Mouse (Mus musculus) left cerebral cortex, postnatal 4 days (tissue): Measurements from ENCODE around the gene Bpifb1. TPM values are rescaled to one million over a fixed set of nuclear protein-coding genes. Genes with fewer than 3 reads are reported as not detected.
"Not testable (repeated sequence)": the region's sequence is repeated elsewhere in the genome, so short reads cannot be mapped to it uniquely, and the experiment has no call there.

Source experiments
- DNase-seq: peaks from one replicate; pipeline ENCODE4 v3.0.0-alpha.2; 2022
- intact Hi-C: fragments of 180-260 bp; cut with DNase I; formaldehyde crosslinking; loops from one replicate; pipeline ENCODE4 v1.15.1; 2025
- total RNA-seq, 2 experiments: library from RNA; stranded (reverse); gene quantifications; 2 replicates each; pipeline ENCODE4 v1.2.3; 2021

Bpifb1 gene
- total RNA-seq, 2 experiments from 2014 or later, result 0.14 to 0.30 TPM

DNA sequence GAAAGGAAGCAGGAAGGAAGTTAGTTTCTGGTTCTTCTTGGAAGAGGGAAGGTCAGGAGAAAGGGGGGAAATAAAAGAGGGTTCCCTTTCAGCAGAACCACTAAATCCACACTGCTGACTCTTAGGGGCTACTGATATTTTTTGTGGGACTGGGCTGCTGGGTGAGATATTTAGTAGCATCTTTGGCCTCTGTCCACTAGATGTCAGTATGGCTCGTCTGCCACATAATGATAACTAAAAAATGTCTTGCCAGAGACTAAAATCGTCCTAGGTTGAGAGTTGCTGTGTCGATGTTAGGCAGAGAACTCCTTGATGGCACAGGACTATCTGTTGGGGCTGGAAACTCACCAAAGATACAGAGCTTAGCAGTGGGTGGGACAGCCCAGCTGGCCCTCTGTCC is 18.5 kb downstream of the Bpifb1 start:
- intact Hi-C loops, result loop anchor here (5.0 kb wide), 1 partner anchor 163 kb away; the partner anchor contains the start of gene Cdk5rap1
- no peak for DNase-seq

DNA sequence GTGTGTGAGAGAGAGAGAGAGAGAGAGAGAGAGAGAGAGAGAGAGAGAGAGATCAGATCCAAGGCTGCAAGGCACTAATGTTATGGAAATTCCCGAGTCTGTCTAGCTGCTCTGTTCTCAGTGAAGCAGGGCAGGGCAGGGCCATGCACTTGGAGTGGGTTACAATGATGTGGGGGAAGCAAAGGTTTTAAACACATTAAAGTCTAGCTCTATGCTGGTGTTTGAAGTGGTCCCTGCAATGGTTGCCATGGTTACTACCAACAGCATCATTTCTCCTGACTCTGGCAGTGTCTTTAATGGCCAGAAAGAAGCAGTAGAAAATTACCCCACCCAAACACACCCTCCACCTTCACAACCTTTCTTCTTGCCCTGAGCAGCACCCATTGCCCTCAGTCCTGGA is 20.5 kb downstream of the Bpifb1 start:
- intact Hi-C loops, result no loop called here
- DNase-seq, result no peak

DNA sequence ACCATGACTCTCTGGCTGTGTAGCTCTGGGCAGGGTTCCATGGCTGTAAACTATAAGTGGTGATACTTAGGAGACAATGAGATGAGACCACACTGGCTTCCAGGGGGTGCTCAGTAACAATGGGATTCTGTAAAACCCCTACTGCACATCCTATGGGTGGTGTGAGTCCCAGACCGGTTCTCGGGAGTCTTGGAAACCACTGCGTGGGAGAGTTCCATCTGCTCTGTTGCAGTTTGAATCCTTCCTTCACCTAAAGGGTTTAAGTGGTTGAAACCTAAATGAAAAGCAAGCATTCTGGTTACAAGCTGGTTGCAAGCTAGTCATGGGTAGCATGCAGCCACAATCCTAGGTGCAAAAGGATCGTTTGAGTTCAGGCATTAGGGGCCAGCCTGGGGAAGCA is 21.3 kb downstream of the Bpifb1 start:
- intact Hi-C loops, result no loop called here
- no peak for DNase-seq

DNA sequence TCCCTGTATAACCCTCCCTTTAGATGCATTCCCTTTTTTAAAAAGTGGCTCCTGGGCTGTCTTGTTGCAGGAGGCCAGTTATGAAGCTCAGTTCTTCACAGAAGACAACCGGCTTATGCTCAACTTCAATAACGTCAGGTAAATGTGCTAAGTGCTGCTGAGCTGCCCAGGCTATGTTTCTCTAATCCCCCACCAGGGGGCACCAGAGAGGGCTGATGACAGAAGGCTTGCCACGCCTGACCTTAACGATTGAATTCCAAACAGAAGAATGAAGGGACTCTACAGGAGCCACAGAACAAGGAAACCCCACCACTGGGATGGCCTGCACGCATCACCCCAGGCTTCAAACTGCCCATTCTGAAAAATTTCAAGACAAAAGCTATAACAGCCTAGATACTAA is 24.6 kb downstream of the Bpifb1 start:
- intact Hi-C loops, result no loop called here

DNA sequence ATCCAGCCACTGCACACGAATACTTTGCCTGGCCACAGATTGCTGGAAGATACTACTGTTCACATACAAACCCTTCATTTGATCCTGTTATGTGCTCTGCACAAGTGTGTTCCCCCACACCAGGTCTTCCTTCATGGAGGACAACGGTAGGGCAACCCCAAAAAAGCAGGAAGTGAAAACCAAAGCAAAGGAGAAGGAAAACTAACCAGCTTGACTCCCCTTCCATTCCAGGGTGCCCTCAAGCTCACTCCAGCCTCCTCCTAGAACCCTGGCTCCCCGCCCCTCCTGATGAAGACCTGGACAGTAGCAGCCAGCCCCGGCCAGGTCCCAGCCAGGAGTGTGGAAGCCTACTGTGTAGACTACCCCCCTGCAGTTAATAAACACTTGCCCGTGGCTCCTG is 29.3 kb downstream of the Bpifb1 start:
- no peak for DNase-seq
- intact Hi-C loops, result no loop called here

More for the DNA sequence above, 24.6 kb downstream of the Bpifb1 start:
- peak; percentile 86 for DNase-seq

DNA sequence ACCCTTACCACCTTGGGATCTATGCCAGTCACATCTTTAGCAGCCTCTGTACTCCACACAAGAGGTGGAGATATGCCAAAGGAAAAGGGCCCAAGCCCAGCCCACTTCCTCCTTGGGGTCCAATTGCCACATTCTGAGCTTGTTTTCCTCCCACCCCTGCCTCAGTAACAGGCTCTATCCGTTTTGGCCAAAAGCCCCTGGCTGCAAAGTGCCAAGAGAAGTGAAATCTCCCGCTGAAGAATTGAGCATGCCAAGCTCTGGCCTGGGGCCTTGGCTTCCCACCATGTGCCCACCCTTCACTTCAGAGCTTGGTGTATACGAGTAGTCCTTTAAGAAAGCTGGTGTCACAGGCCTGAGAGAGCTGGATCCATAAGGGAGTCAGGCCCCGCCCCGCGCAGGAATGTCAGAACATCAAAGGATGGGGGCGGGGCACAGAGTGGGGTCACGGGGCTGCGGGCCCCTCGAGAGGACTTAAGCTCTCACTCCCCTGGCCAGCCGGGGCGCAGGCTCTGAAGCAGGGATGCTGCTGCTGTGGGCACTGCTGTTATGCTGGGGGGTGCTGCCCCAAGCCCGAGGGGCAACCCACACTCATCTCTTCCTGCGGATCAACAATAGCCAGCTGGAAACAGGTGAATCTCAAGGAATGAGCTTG is 32.8 kb downstream of the Bpifb1 start, which contains the start of gene Bpifb5:
Gene Bpifb5, plus strand, starts transcription at position 478 of the 652 bp plus-strand sequence.
- peak; percentile 85 for DNase-seq

DNA sequence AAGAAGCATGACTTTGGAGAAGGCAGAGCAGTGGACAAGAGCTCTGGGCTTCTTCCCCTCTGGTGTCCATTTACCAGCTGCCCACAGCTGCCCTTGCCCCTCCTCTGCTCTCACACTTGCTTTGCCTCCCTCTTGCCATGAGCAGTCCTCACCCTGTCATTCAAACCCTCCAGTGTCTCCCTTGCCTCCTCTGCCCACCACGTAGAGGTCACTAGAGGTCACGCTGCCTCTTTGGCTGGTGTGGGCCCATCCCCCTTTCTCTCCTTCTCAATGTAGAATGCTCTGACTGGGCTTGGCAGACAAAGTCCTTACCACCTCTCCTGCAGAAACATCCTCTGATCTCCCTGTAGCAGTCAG is 33.3 kb downstream of the Bpifb1 start:
- intact Hi-C loops, result no loop called here

More for the DNA sequence above, 32.8 kb downstream of the Bpifb1 start, which contains the start of gene Bpifb5:
- intact Hi-C loops, result no loop called here

DNA sequence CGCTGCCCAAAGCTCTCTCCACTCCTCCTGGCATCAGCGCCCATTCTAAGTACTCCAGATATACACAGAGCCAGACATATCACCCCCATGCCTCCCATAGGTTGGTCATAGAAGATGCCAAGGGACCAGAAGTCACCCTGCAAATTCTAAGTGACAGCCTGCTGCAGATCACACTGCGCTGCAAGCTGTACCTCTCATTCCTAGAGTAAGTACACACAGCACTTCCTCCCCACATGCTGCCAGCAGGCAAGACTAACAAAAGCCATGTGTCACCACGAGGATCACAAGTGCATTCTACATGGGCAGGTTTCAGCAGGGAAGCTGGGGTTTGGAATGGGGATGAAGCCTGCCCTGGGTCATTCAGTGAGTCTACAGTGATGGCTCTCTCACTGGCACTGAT is 36.4 kb downstream of the Bpifb1 start:
- intact Hi-C loops, result no loop called here
- DNase-seq, result no peak

More for the DNA sequence above, 33.3 kb downstream of the Bpifb1 start:
- no peak for DNase-seq

DNA sequence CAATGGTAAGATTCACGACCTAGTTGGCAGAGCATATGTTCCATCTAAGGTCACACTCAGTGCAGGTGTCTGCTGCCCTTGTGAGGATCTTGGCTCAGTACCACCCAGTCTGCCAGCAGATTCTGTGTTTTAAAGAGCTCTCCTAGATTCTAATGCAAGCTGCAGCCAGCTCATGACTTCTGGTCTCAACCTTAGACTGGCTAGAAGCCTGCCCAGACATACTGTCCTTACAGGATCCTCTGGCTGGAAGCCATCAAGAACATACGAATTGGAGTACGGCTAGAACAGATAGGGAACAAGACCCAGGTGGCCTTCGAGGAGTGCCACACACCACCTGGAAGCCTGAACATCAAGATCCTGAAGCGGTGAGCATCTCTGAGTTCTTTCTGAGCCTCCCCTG is 37.2 kb downstream of the Bpifb1 start:
- intact Hi-C loops, result no loop called here
- DNase-seq, result no peak

DNA sequence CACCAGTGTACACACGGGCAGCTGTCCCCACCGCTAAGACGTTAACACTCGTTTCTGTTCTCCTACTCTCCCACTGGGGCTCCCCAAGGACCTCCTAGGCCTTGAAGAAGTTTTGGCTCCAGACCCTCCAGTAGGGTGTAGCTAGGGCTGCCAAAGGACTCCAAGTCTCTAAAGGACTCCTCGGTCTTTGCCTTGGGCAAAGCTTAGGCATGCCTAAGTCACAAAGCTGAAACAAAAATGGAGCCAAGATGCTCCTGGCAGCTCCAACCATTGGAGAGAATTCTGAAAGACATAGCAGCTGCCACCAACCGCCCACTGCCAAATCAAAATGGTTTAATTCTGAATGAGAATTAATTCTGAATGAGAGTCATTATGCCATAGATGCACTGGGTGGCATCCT is 42.8 kb downstream of the Bpifb1 start:
- peak; percentile 74 for DNase-seq
- intact Hi-C loops, result no loop called here

DNA sequence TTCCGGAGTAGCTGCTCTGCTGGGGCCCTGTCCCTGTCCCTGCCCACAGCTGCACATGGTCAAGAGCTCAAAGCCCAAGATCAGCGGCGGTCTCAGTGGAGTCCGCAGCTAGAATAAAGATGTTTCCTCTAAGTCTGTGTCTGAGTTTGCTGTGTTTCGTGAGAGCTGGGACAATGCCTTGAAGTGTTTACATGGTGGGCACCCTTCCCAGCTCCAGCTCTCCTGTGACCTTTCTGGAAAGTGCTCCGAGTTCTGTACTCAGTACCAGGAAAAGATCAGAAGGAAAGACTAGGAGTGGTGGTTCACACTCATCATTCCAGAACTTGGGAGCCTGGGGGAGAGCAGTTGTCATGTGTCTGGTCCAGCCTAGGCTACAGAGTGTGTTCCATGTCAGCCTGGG is 50.2 kb downstream of the Bpifb1 start:
- no peak for DNase-seq
- intact Hi-C loops, result no loop called here

DNA sequence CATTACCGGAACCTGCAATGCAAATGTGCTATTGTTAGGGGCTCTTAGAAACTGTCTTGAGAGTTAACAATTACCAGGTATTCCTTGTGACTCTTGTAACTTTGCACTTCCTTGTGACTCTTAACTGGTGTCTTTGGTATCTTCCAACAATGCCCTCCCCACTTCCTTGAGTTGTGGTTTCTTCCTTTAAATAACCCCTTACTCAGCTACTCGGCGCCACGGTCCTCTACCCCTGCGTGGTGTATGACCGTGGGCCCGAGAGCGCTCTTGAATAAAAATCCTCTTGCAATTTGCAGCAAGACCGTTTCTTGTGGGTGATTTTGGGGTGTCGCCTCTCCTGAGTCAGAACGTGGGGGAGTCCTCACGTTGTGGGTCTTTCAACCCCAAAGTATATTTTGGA is 52.1 kb downstream of the Bpifb1 start:
- intact Hi-C loops, DNase-seq: not testable (repeated sequence)

DNA sequence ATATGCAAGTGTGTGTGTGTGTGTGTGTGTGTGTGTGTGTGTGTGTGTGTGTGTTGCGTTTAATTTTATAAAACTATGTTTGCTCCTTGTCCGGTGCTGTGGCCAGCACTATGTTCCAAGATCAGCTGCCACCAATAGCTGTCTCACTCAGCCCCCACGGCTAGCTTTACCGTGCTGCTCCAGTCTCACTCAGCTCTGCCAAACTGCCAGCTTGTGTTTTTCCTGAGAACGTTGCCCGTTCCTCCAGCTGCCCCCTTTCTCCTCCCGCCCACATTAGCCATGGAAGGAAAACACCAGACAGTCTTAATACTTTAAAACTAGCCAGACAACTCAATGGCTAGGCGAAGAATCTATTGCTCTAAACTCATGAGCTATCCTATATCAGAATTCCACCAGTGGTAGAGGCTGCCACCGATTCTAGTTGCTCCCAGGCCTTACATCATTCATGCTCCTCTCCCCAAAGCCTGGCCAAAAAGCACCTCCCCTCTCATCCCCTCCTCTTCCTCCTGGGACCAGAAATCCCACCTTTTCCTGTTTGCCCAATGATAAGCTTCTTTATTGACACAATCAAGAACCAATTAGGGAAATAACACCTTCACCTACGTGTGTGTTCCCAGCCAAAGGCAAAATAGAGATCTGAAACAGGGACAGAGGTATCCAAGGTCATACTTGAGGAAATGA is 52.9 kb downstream of the Bpifb1 start:
- intact Hi-C loops, result no loop called here
- DNase-seq, result peak; percentile 60

DNA sequence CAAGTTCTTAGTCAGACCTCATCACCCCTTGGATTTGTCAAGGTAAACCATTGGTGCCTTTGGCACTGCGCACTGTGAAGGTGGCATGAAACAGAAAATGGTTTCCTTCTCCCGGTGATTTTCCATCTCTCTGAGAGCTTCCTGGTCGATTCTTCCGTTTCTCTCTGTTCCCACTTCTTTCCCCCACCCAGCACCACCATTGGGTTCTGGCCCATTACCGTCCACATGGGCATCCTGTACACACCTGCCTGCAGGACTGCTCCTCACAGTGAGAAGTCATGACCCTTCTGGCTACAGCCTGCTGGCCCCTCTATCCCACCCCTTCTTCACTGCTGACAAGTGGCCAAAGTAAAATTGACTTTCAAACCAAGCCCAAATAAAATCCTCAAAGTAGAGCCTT is 54.7 kb downstream of the Bpifb1 start:
- intact Hi-C loops, result no loop called here
- no peak for DNase-seq

DNA sequence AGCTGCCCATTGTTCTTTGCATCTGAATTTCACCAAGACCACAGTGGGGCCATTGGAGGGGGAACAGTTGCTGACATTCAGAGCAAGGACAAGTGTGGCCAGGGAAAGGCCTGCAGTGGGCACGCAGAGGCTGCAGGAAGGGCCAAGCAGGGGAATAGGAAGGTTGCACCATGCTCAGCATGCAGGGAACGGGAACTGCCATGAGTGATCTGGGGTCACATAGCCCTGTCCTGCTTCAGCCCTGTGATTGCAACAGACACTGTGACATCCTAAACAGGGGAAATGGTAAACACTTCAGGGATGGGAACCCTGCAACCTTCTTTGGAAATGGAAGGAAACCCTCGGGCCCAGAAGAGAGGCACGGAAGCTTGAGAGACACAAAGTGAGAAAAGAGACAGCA is 64.6 kb downstream of the Bpifb1 start:
- intact Hi-C loops, DNase-seq: not testable (repeated sequence)

DNA sequence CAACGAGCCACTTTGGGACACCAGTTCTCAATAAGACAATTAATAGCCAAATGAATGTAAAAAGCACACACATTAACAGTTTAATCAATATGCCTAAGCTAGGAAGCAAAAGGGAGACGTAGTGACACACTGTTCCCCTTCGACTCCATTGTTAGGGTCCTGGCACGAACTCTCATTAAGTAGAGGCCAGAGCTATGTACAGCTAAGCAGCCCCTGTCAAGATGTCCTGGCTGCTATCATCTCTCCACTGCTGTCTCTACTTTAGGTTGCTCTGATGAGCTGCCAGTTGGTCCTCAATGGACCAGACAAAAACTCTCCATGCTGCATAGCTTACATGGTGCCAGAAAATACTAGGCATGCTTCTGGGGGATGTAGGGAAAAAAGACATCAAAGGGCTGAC is 65.2 kb downstream of the Bpifb1 start:
- intact Hi-C loops, result no loop called here
- DNase-seq, result no peak

DNA sequence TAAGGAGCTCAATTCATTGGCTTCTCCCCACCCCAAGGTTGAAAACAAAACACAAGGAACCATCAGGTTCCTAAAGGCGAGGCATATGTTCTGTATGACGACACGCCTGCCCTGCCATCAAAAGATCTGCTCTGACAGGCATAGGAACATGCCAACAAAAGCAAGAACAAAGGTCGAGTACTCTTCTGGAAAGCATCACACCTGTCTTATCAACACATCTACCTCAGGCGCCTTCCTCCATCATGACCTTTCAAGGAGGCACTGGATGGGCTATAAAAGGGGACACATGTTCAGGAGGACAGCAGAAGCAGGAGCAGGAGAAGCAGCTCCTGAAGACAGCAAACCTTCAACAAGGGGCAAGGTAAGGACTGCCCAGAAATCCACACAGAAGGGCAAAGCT is 66.9 kb downstream of the Bpifb1 start, which contains the start of gene Bpifb9a:
Gene Bpifb9a, plus strand, starts transcription at position 301 of the 400 bp plus-strand sequence.
- intact Hi-C loops, result not testable (repeated sequence)

DNA sequence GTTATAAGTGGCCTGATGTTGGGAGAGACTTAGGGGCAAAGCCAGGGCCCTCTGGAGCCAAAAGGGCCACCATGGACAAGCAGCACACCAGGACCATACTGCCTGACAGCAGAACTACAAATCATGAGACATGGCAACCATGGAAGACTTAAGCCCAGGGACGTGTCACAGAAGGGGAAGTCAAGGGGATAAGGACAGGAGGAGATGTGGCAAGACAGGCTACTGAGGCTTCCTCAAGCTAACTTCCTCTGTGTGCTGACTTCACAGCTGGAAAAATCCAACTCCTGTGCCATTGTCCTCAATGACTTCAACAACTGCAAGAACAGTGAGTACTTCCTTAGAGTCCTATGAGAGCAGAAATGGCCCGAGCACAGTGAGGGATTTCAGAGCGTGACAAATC is 73.8 kb downstream of the Bpifb1 start:
- intact Hi-C loops, result not testable (repeated sequence)

More for the DNA sequence above, 66.9 kb downstream of the Bpifb1 start, which contains the start of gene Bpifb9a:
- not testable (repeated sequence) for DNase-seq

More for the DNA sequence above, 73.8 kb downstream of the Bpifb1 start:
- DNase-seq, result not testable (repeated sequence)
